Mouse (Mus musculus) adrenal gland, adult 8-10 months (tissue): ENCODE measurements around the gene Tpmt. TPM values are rescaled to one million over a fixed set of nuclear protein-coding genes. Genes with fewer than 3 reads are reported as not detected.

Experiments
- DNase-seq: peaks from one replicate; pipeline ENCODE4 v3.0.0; 2022
- total RNA-seq, 4 experiments: library from RNA; stranded (reverse); gene quantifications; 2 replicates each; pipeline ENCODE4 v1.2.4; 2022

The Tpmt gene
- total RNA-seq, 4 experiments from 2014 or later: 4.1 to 10.7 (median 7.1) TPM

- no peak for DNase-seq
Observed at GRCm38 (mm10) chr13:47042024-47042633, 2.4 kb downstream of the Tpmt start.

- DNase-seq: no peak
Observed at GRCm38 (mm10) chr13:47040061-47040460, 4.5 kb downstream of the Tpmt start.

DNA sequence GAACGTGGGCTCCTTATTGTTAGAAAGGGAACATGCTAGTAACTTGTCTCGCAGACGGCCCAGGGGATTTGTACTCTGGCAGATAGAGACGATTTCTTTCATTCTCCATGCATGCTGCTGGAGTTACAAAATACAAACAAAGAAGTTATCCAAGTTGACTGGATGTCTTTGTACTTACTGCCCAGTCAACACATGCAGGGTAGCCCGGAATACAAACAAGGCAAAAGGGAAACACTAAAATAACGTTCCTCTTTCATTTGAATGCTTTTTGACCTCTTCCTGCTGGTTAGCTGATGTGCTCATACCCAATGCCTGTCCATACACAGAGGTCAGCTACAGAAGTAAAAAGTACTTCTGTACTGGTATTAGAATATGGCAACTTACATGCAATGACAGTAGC lies 6.6 kb downstream of the Tpmt start:
- DNase-seq: no peak

DNA sequence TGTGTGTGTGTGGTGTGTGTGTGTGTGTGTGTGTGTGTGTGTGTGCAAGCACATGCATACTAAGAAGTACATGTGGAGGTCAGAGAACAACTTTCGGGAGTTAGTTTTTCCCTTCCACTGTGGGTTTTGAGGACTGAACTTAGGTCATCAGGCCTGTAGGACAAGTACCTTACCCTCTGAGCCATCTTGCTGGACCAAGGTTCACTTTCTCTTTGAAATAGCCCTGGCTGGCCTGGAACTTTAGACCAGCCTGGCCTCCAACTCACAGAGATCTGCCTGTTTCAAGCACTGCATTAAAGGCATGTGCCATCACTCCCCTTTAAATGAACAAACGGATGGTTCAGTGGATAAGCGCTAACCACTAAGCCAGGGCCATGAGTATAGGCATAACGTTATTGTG lies 10.9 kb downstream of the Tpmt start:
- DNase-seq: no peak

DNA sequence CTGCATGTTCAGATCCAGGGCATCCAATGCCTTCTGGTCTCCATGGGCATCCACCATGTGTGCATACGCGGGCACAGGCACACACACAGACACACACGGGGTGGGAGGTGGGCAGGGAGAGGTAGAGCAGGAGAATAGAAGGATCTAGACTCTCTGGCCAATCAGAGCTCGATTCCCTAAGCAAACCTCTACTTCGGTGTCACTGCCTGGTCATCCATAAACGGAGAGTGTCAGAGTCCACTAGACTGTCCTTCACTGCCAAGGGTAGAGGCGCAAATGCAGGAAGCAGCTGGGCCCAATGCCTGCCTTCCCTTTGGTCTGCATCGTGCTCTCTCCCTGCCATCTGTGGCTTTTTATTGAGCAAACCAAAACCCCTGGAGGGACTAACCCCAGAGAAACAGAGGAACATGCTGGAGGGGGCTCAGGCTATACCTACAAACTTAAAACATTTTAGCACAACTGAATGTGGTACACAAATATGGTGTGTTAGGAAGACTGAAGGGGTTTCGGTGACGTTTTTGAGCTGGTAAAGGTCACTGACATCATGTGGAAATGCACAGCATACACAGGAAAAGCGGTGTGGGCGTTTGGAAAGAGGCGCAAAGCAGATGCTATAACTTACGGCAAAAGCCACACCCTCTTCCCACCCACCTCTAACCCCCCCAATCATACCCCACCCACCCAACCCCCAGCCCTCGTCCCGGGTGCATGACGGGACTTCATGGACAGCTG lies 14.0 kb downstream of the Tpmt start:
- DNase-seq: no peak

DNA sequence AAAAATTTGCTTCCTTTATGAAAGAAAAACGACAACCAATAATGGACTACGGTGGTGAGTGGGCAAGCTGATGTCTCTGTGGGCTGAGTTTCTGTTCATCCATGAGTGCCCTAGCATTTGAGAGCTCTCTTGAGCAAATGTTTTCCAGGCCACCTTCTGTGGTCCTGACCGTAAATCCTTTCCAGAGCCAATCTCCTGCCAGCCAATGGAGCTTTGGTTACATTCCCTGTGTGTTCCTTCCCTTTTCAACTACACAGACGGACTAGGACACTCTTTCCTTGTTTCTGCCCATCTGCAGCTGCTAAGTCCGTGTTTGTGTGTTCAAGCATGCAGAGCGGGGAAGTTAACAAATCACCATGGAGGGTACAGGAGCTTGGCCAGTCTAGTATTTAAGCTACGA lies 23.7 kb downstream of the Tpmt start:
- no peak for DNase-seq

GRCm38 (mm10) chr13:47019774-47020173 lies 24.8 kb downstream of the Tpmt start:
- DNase-seq: no peak

- DNase-seq: peak; percentile 33
Observed at GRCm38 (mm10) chr13:47017259-47017658, 27.3 kb downstream of the Tpmt start.

GRCm38 (mm10) chr13:47015195-47015501 lies 29.4 kb downstream of the Tpmt start:
- no peak for DNase-seq

GRCm38 (mm10) chr13:47014334-47015194 lies 30.0 kb downstream of the Tpmt start, which contains the start of gene Nhlrc1:
Gene Nhlrc1 (minus strand): TSS chr13:47014850.
- DNase-seq: peak; percentile 73

- DNase-seq: no peak
Observed at GRCm38 (mm10) chr13:47013740-47014139, 30.8 kb downstream of the Tpmt start.

GRCm38 (mm10) chr13:47001590-47001989 lies 42.9 kb downstream of the Tpmt start:
- no peak for DNase-seq

- DNase-seq: no peak
Observed at GRCm38 (mm10) chr13:46999498-46999897, 45.0 kb downstream of the Tpmt start.

DNA sequence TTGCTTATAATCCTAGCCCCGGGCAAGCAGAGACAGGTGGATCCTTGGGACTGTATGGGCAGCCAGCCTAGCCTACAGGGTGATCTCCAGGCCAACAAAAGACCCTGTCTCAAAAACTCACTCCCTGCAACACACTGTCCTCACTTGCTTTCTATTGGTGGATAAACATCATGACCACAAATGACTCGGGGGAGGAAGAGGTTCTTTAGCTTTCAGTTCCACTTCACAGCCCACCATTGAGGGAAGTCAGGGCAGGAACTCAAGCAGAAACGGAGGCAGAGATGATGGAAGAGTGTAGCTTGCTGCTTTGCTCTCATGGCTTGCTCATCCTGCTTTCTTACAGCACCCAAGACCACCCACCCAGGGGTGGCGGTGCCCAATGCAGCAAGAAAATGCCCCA lies 47.2 kb downstream of the Tpmt start:
- DNase-seq: no peak

DNA sequence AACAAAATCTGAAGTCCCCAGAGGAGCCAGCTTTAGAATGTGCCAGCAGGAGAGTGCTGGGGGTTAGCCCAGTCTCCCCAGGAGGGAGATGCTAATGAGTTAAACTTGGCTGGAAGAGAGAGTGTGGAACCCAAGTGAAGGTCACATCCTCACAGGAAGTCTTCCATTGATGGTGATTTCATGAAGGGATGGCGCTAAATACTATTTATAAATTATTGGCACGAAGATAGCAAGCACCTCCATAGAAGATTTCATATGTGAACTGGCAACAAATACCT lies 51.3 kb downstream of the Tpmt start:
- DNase-seq: no peak

DNA sequence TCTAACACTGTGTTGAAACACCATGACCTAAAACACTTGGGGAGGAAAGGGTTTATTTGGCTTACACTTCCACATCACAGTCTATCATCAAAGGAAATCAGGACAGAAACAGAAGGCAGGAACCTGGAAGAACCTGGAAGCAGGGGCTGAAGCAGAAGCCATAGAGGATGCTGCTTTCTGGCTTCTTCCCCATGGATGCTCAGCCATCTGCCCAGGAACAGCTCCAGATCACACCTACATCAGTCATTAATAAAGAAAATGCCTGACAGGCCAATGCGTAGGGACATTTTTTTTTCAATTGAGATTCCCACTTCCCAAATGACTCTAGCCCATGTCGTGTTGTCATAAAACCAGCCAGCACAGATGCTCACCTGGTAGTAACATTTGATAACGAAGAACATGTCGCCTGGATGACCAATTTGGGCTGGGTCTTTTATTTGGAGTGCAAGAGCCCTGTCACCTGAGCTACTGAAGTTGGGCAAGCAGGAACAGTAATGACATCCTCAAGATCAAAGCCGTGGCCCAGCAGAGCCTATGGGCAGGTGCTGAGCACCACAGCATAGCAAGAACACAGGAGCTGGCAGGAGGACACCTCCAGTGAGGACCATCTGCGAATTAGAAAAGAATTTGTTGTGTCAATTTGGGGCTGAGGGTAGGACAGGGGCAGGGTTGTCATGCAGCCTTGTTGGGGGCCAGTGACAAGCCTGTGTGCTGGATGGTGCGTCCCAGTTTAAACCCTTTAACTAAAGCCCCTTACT lies 51.8 kb downstream of the Tpmt start:
- no peak for DNase-seq

DNA sequence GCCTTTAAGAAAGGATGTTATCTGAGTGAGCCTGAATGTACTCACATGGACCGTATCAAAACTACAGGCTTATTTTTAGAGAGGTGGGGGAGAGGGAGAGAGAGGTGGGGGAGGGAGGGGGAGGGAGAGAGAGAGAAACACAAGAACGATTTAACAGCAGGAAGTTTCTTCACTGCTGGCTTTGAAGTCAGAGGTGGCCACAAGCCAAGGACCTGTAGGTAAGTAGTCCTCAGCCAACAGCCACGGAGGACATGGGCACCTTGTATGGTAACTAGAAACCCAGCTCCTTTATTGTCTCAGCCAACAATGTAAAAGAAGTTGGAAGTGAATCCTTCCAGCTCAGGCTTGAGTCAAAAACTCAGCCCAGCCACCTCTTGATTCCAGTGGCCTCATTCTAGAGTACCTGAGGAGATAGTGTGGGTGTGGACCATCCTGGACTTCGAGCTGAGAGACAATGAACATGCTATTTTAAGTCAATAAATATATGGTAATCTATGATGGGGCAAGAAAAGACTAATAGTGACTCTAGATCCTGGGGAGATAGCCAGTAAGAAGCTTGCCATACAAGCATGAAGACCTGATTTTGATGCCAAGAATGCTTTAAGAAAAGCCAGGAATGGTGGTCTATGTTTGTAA lies 54.0 kb downstream of the Tpmt start:
- no peak for DNase-seq

DNA sequence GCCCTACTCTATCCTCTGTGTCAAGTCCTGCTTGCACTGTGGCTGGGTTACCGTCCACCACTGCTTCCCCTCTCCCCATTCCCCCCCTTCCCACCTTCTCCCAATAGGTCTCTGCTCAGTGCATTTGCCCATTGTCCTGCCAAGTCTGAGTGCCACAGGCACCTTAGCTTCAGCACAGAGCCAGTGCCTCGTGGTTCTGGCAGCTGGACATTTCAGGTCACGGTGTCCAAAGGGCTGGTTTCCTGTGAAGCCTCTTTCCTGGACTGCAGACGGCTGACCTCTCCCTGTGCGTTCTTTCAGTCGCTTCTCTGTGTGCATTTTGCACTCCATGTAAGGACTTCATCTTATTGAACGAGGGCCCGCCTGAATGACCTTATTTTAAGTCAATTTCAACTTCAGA lies 56.6 kb downstream of the Tpmt start:
- no peak for DNase-seq

- DNase-seq: no peak
Observed at GRCm38 (mm10) chr13:46986208-46986607, 58.3 kb downstream of the Tpmt start.

GRCm38 (mm10) chr13:46983878-46984277 lies 60.7 kb downstream of the Tpmt start:
- DNase-seq: no peak

- DNase-seq: no peak
Observed at GRCm38 (mm10) chr13:46979836-46980490, 64.6 kb downstream of the Tpmt start.

- DNase-seq: no peak
Observed at GRCm38 (mm10) chr13:46976532-46976931, 68.0 kb downstream of the Tpmt start.
